Mouse (Mus musculus) layer of hippocampus, adult 8-10 months (tissue): ENCODE results near the gene Adssl1. TPM values are rescaled to one million over a fixed set of nuclear protein-coding genes. Genes with fewer than 3 reads are reported as not detected.
A peak's percentile ranks its signal among the peaks of the same experiment; 100 is the strongest.

Source experiments
- DNase-seq, 2 experiments: peaks; one replicate each; pipeline ENCODE4 v3.0.0; 2022; ENCODE audit warnings: low spot score in 2 of 2
- total RNA-seq, 4 experiments: library from RNA; stranded (reverse); gene quantifications; 2 replicates each; pipeline ENCODE4 v1.2.4; 2022

The Adssl1 gene
- total RNA-seq, 4 experiments from 2014 or later, result 9.6 to 30.4 (median 20.8) TPM

GRCm38 (mm10) chr12:112651778-112652439 is 32.1 kb downstream of the Adssl1 start:
- no peak for DNase-seq

GRCm38 (mm10) chr12:112653157-112653824 is 33.4 kb downstream of the Adssl1 start:
- peak; percentile 68 to 89 for DNase-seq

- DNase-seq, result no peak
Measured at GRCm38 (mm10) chr12:112654076-112654475, 34.2 kb downstream of the Adssl1 start.

GRCm38 (mm10) chr12:112658619-112659018 is 38.8 kb downstream of the Adssl1 start:
- DNase-seq, result no peak

- DNase-seq, result peak in 1 of 2 experiments; percentile 61
Measured at GRCm38 (mm10) chr12:112659109-112659508, 39.3 kb downstream of the Adssl1 start.

- no peak for DNase-seq
Measured at GRCm38 (mm10) chr12:112660576-112661326, 40.9 kb downstream of the Adssl1 start.

GRCm38 (mm10) chr12:112661327-112661605 is 41.4 kb downstream of the Adssl1 start:
- no peak for DNase-seq

GRCm38 (mm10) chr12:112661851-112662250 is 42.0 kb downstream of the Adssl1 start:
- DNase-seq, result no peak

- DNase-seq, result no peak
Measured at GRCm38 (mm10) chr12:112663303-112663702, 43.5 kb downstream of the Adssl1 start.

- DNase-seq, result no peak
Measured at GRCm38 (mm10) chr12:112663716-112664115, 43.9 kb downstream of the Adssl1 start.

- DNase-seq, result no peak
Measured at GRCm38 (mm10) chr12:112664124-112664523, 44.3 kb downstream of the Adssl1 start.

GRCm38 (mm10) chr12:112664656-112665055 is 44.8 kb downstream of the Adssl1 start:
- no peak for DNase-seq

GRCm38 (mm10) chr12:112665445-112665844 is 45.6 kb downstream of the Adssl1 start:
- peak; percentile 68 to 80 for DNase-seq

GRCm38 (mm10) chr12:112665881-112666544 is 46.2 kb downstream of the Adssl1 start:
- DNase-seq, result no peak

GRCm38 (mm10) chr12:112667619-112668297 is 47.9 kb downstream of the Adssl1 start:
- no peak for DNase-seq

GRCm38 (mm10) chr12:112670718-112671393 is 51.0 kb downstream of the Adssl1 start:
- DNase-seq, result no peak

- no peak for DNase-seq
Measured at GRCm38 (mm10) chr12:112671891-112672290, 52.0 kb downstream of the Adssl1 start.

- no peak for DNase-seq
Measured at GRCm38 (mm10) chr12:112672744-112673575, 53.1 kb downstream of the Adssl1 start.

GRCm38 (mm10) chr12:112673576-112674091 is 53.8 kb downstream of the Adssl1 start:
- DNase-seq, result no peak
